Mouse (Mus musculus) gonadal fat pad, adult 2 months (tissue): ENCODE data around the gene Cyb5r3. TPM values are rescaled to one million over a fixed set of nuclear protein-coding genes. Genes with fewer than 3 reads are reported as not detected.

Experiments used
- DNase-seq: peaks from one replicate; pipeline ENCODE4 v3.0.0-alpha.2; 2012; ENCODE audit warnings: low read depth
- polyA plus RNA-seq: library from polyadenylated mRNA; depleted of rRNA; stranded (reverse); fragments of >200 nt; gene quantifications from 2 replicates; pipeline ENCODE4 v1.2.3, GENCODE M21; 2012; rRNA removed

Cyb5r3 gene
- polyA plus RNA-seq, 1 experiment = 221 TPM

DNA sequence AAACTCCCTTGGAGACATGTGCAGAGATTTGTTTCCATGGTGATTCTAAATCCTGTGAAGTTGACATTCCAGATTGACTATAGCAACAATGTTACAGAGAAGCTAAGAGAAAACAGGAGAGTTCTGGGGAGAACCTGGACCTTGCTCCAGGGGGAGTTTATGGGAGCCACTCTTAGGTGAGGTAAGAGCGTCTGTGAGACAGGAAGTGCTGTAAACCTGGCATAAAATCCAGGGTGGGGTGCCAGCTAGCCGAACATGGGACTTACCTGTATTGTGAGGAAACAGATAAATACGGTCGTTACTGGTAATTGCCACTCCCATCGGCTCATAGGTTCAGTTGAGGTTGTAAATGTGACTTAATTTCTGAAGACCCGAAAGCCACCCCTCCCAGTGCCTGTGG, 66.0 kb downstream of the Cyb5r3 start:
- DNase-seq = no peak

Other genes starting within 250 kb of the Cyb5r3 start
- 19.1 and 19.9 TPM in 2 replicates for gene Tcf20, start 184.7 kb downstream of the Cyb5r3 start, polyA plus RNA-seq
- 5.7 and 7.3 TPM in 2 replicates for gene Nfam1, start 139.3 kb downstream of the Cyb5r3 start, polyA plus RNA-seq
- gene Serhl, start 83.1 kb downstream of the Cyb5r3 start, polyA plus RNA-seq = 83.4 and 115 TPM in 2 replicates
- gene Rrp7a, start 49.8 kb downstream of the Cyb5r3 start, polyA plus RNA-seq = 92.7 and 96.7 TPM in 2 replicates
- gene Poldip3, start 23.2 kb downstream of the Cyb5r3 start, polyA plus RNA-seq = 56.9 and 73.0 TPM in 2 replicates
- gene A4galt, start 79.2 kb upstream of the Cyb5r3 start, polyA plus RNA-seq = 30.6 and 31.5 TPM in 2 replicates
- gene Arfgap3, start 177.7 kb upstream of the Cyb5r3 start, polyA plus RNA-seq = 53.5 and 66.1 TPM in 2 replicates